Mouse (Mus musculus) midbrain, embryonic 11.5 days (tissue): ENCODE measurements around the gene Phf1. TPM values are rescaled to one million over a fixed set of nuclear protein-coding genes. Genes with fewer than 3 reads are reported as not detected.

Source experiments
- ATAC-seq: fragments of 200-750 bp; cut with Nextera tagmentation; 2 replicates; pipeline ENCODE4 v1.8.0; 2017; ENCODE audit warnings: moderate TSS enrichment, moderate library complexity; ENCODE audit not compliant: low FRiP score
- DNase-seq: peaks from one replicate; pipeline ENCODE4 v3.0.0; 2015; ENCODE audit warnings: low spot score; ENCODE audit errors: missing footprints
- H3K27ac ChIP-seq: fragments of 300-500 bp; sonication (generic); 2 replicates; pipeline ENCODE4 v1.5.1; 2014; ENCODE audit warnings: low read depth, low read length
- H3K27me3 ChIP-seq: fragments of 300-500 bp; sonication (generic); 2 replicates; pipeline ENCODE4 v1.6.1; 2014; ENCODE audit warnings: mild to moderate bottlenecking, low read length, moderate library complexity, mixed read lengths; ENCODE audit not compliant: control insufficient read depth, insufficient read depth
- H3K36me3 ChIP-seq: fragments of 300-500 bp; sonication (generic); 2 replicates; pipeline ENCODE4 v1.6.1; 2014; ENCODE audit warnings: mild to moderate bottlenecking, low read length, moderate library complexity, mixed read lengths; ENCODE audit not compliant: control insufficient read depth, insufficient read depth
- H3K4me1 ChIP-seq: fragments of 300-500 bp; sonication (generic); 2 replicates; pipeline ENCODE4 v1.6.1; 2014; ENCODE audit warnings: low read length; ENCODE audit not compliant: control insufficient read depth, insufficient read depth
- H3K4me2 ChIP-seq: fragments of 300-500 bp; sonication (generic); 2 replicates; pipeline ENCODE4 v1.6.1; 2014; ENCODE audit warnings: mild to moderate bottlenecking, moderate library complexity
- H3K4me3 ChIP-seq: fragments of 300-500 bp; sonication (generic); 2 replicates; pipeline ENCODE4 v1.5.1; 2014; ENCODE audit warnings: low read depth, low read length
- H3K9ac ChIP-seq: fragments of 300-500 bp; sonication (generic); 2 replicates; pipeline ENCODE4 v1.6.1; 2014; ENCODE audit warnings: low read length
- H3K9me3 ChIP-seq: fragments of 300-500 bp; sonication (generic); 2 replicates; pipeline ENCODE4 v1.6.1; 2016; ENCODE audit warnings: low read length; ENCODE audit not compliant: control insufficient read depth
- WGBS: fragments of 180-500 bp; shearing (Covaris S2); extraction: QIAGEN DNeasy Blood & Tissue Kit; methylation state at CpG from one replicate; pipeline ENCODE4 v1.1.7; 2014; 5-methylcytosine and 5-hydroxymethylcytosine counted together
- polyA plus RNA-seq: library from polyadenylated mRNA; unstranded; fragments of >200 nt; fragmentation: Nextera tagmentation; extraction: Ambion mirVana; gene quantifications from 2 replicates; pipeline ENCODE4 v1.2.1, GENCODE M21; 2014

Gene Phf1
- polyA plus RNA-seq, 1 experiment from 2014 or later, result 3.6 TPM

GRCm38 (mm10) chr17:26967477-26967876, 34.6 kb downstream of the Phf1 start:
- Histone ChIP-seq H3K36me3 (peaks cover 18% of the 10 kb centered on the region), H3K9me3 (no peaks in the 10 kb centered on the region), H3K4me2 (no peak overlapping the region), H3K27me3 (no peaks in the 10 kb centered on the region), H3K27ac (no peak overlapping the region), H3K9ac (no peak overlapping the region), H3K4me3 (no peak overlapping the region), H3K4me1 (peaks cover 4% of the 10 kb centered on the region; the same call in 1 of the 2 replicates)
- WGBS, result 94% methylated on average over 6 of the region's 6 CpGs
- no peak for ATAC-seq
- no peak for DNase-seq

GRCm38 (mm10) chr17:26968200-26968611, 35.4 kb downstream of the Phf1 start:
- ATAC-seq, result no peak
- Histone ChIP-seq H3K4me2 (no peak overlapping the region), H3K4me3 (no peak overlapping the region), H3K27ac (no peak overlapping the region), H3K4me1 (peaks cover 4% of the 10 kb centered on the region; the same call in 1 of the 2 replicates), H3K36me3 (peaks cover 12% of the 10 kb centered on the region), H3K9ac (no peak overlapping the region), H3K27me3 (no peaks in the 10 kb centered on the region), H3K9me3 (no peaks in the 10 kb centered on the region)
- DNase-seq, result no peak
- 80% methylated on average over 6 of the region's 6 CpGs for WGBS

GRCm38 (mm10) chr17:26969257-26969656, 36.4 kb downstream of the Phf1 start:
- Histone ChIP-seq H3K36me3 (peaks cover 11% of the 10 kb centered on the region), H3K4me3 (no peak overlapping the region), H3K4me1 (peaks cover 12% of the 10 kb centered on the region), H3K27ac (no peak overlapping the region), H3K9me3 (no peaks in the 10 kb centered on the region), H3K4me2 (no peak overlapping the region), H3K27me3 (no peaks in the 10 kb centered on the region), H3K9ac (no peak overlapping the region)
- WGBS, result 85% methylated on average over 6 of the region's 6 CpGs
- no peak for ATAC-seq
- no peak for DNase-seq

GRCm38 (mm10) chr17:26970221-26970620, 37.4 kb downstream of the Phf1 start:
- ATAC-seq (no peak), DNase-seq (no peak)
- Histone ChIP-seq H3K9me3 (no peaks in the 10 kb centered on the region), H3K4me2 (no peak overlapping the region), H3K4me1 (peaks cover 12% of the 10 kb centered on the region), H3K36me3 (peaks cover 6% of the 10 kb centered on the region), H3K27ac (no peak overlapping the region), H3K4me3 (no peak overlapping the region), H3K27me3 (no peaks in the 10 kb centered on the region), H3K9ac (no peak overlapping the region)
- WGBS, result 67% methylated on average over 12 of the region's 12 CpGs

GRCm38 (mm10) chr17:26971247-26971905, 38.5 kb downstream of the Phf1 start:
- no peak overlapping the region for H3K9ac ChIP-seq
- 58% methylated on average over 8 of the region's 8 CpGs for WGBS
- no peaks in the 10 kb centered on the region for H3K9me3 ChIP-seq
- ATAC-seq (no peak), DNase-seq (no peak)
- no peak overlapping the region; the same call in 1 of the 2 replicates for H3K4me2 ChIP-seq
- no peaks in the 10 kb centered on the region for H3K27me3 ChIP-seq
- no peak overlapping the region for H3K27ac ChIP-seq
- no peak overlapping the region for H3K4me3 ChIP-seq
- peaks cover 13% of the 10 kb centered on the region for H3K36me3 ChIP-seq
- peaks cover 15% of the 10 kb centered on the region for H3K4me1 ChIP-seq

GRCm38 (mm10) chr17:26972107-26972506, 39.3 kb downstream of the Phf1 start:
- H3K4me3 ChIP-seq, result peak overlapping the region; percentile 90
- no peaks in the 10 kb centered on the region for H3K9me3 ChIP-seq
- H3K9ac ChIP-seq, result peak overlapping the region; percentile 81
- H3K27me3 ChIP-seq, result no peaks in the 10 kb centered on the region
- H3K36me3 ChIP-seq, result peaks cover 13% of the 10 kb centered on the region; the same call in 1 of the 2 replicates
- H3K4me2 ChIP-seq, result peak overlapping the region; percentile 94
- peaks cover 17% of the 10 kb centered on the region for H3K4me1 ChIP-seq
- DNase-seq, result no peak
- H3K27ac ChIP-seq, result no peak overlapping the region
- WGBS, result 12% methylated on average over 3 of the region's 3 CpGs
- no peak for ATAC-seq

- Histone ChIP-seq H3K27ac (no peak within 1 kb of the TSS; the same call in 1 of the 2 replicates), H3K9me3 (no peaks in the 10 kb centered on the region), H3K27me3 (no peaks in the 10 kb centered on the region), H3K36me3 (peaks cover 12% of the 10 kb centered on the region; the same call in 1 of the 2 replicates), H3K4me3 (peak within 1 kb of the TSS; percentile 90), H3K4me1 (peaks cover 17% of the 10 kb centered on the region), H3K9ac (peak within 1 kb of the TSS; percentile 81), H3K4me2 (peak within 1 kb of the TSS; percentile 94)
- WGBS, result 0% methylated on average over 72 of the region's 75 CpGs
- DNase-seq (peak; percentile 99), ATAC-seq (peak; percentile 100)
Measured at GRCm38 (mm10) chr17:26972703-26973574, 40.1 kb downstream of the Phf1 start, which contains the start of gene Zbtb9. Gene Zbtb9, plus strand, starts transcription at chr17:26973167.

- 93% methylated on average over 15 of the region's 15 CpGs for WGBS
- no peaks in the 10 kb centered on the region for H3K27me3 ChIP-seq
- no peaks in the 10 kb centered on the region for H3K9me3 ChIP-seq
- peak overlapping the region; percentile 94; the same call in 1 of the 2 replicates for H3K4me2 ChIP-seq
- H3K4me3 ChIP-seq, result no peak overlapping the region
- ATAC-seq, result no peak
- peaks cover 17% of the 10 kb centered on the region for H3K4me1 ChIP-seq
- peak; percentile 65 for DNase-seq
- no peak overlapping the region for H3K27ac ChIP-seq
- peaks cover 14% of the 10 kb centered on the region; the same call in 1 of the 2 replicates for H3K36me3 ChIP-seq
- no peak overlapping the region for H3K9ac ChIP-seq
Measured at GRCm38 (mm10) chr17:26974547-26974946, 41.7 kb downstream of the Phf1 start.

GRCm38 (mm10) chr17:26975415-26975814, 42.6 kb downstream of the Phf1 start:
- peaks cover 14% of the 10 kb centered on the region; the same call in 1 of the 2 replicates for H3K36me3 ChIP-seq
- H3K27ac ChIP-seq, result no peak overlapping the region

More at GRCm38 (mm10) chr17:26975415-26975814, 42.6 kb downstream of the Phf1 start:
- peaks cover 17% of the 10 kb centered on the region for H3K4me1 ChIP-seq
- DNase-seq, result peak; percentile 49
- H3K9me3 ChIP-seq, result no peaks in the 10 kb centered on the region
- ATAC-seq, result no peak
- H3K27me3 ChIP-seq, result no peaks in the 10 kb centered on the region
- no peak overlapping the region for H3K4me2 ChIP-seq
- no peak overlapping the region for H3K9ac ChIP-seq
- H3K4me3 ChIP-seq, result no peak overlapping the region
